Mouse (Mus musculus) kidney, postnatal 0 days (tissue): ENCODE results near the gene Dock1. TPM values are rescaled to one million over a fixed set of nuclear protein-coding genes. Genes with fewer than 3 reads are reported as not detected.

ENCODE experiments used
- ATAC-seq: fragments of 200-750 bp; cut with Nextera tagmentation; replicated peaks from 2 replicates; pipeline ENCODE4 v1.8.0; 2017; ENCODE audit warnings: low read depth, moderate number of reproducible peaks, moderate TSS enrichment, moderate library complexity; ENCODE audit not compliant: low FRiP score
- DNase-seq: peaks from one replicate; pipeline ENCODE4 v3.0.0-alpha.2; 2016; ENCODE audit warnings: low spot score
- H3K27ac ChIP-seq: fragments of 300-500 bp; sonication (generic); 2 replicates; pipeline ENCODE4 v1.5.1; 2014; ENCODE audit warnings: mild to moderate bottlenecking
- H3K27me3 ChIP-seq: fragments of 300-500 bp; sonication (generic); 2 replicates; pipeline ENCODE4 v1.6.1; 2014; ENCODE audit warnings: low read length, mixed read lengths; ENCODE audit not compliant: insufficient read depth
- H3K36me3 ChIP-seq: fragments of 300-500 bp; sonication (generic); 2 replicates; pipeline ENCODE4 v1.6.1; 2014; ENCODE audit warnings: low read length, mixed read lengths; ENCODE audit not compliant: insufficient read depth
- H3K4me1 ChIP-seq: fragments of 300-500 bp; sonication (generic); replicated peaks from 2 replicates; pipeline ENCODE4 v1.6.1; 2014; ENCODE audit warnings: antibody characterized with exemption, low read length, mixed read lengths; ENCODE audit not compliant: insufficient read depth
- H3K4me2 ChIP-seq: fragments of 300-500 bp; sonication (generic); 2 replicates; pipeline ENCODE4 v1.6.1; 2014; ENCODE audit warnings: mild to moderate bottlenecking, low read length, moderate library complexity, mixed read lengths
- H3K4me3 ChIP-seq: fragments of 300-500 bp; sonication (generic); replicated peaks from 2 replicates; pipeline ENCODE4 v1.5.1; 2014; ENCODE audit warnings: low read depth, low read length
- H3K9ac ChIP-seq: fragments of 300-500 bp; sonication (generic); 2 replicates; pipeline ENCODE4 v1.6.1; 2014; ENCODE audit warnings: low read depth, low read length
- H3K9me3 ChIP-seq: fragments of 300-500 bp; sonication (generic); replicated peaks from 2 replicates; pipeline ENCODE4 v1.6.1; 2016; ENCODE audit warnings: low read length, inconsistent platforms, mixed read lengths
- CTCF ChIP-seq: IDR thresholded peaks from 2 replicates; pipeline ENCODE4 v1.5.1; 2016; ENCODE audit warnings: antibody characterized with exemption, low read depth, mild to moderate bottlenecking, moderate library complexity
- WGBS: fragments of 180-500 bp; shearing (Covaris S2); extraction: QIAGEN DNeasy Blood & Tissue Kit; methylation state at CpG from one replicate; pipeline ENCODE4 v1.1.7; 2014; 5-methylcytosine and 5-hydroxymethylcytosine counted together
- polyA plus RNA-seq: library from polyadenylated mRNA; unstranded; fragments of >200 nt; fragmentation: Nextera tagmentation; extraction: Ambion mirVana; gene quantifications from 2 replicates; pipeline ENCODE4 v1.2.1, GENCODE M21; 2015

Gene Dock1
- polyA plus RNA-seq, 1 experiment from 2014 or later = 23.9 TPM

- H3K9ac ChIP-seq = no peak overlapping the region
- no peak for TF ChIP-seq CTCF
- no peak overlapping the region for H3K27ac ChIP-seq
- 82% methylated on average over 6 of the region's 6 CpGs for WGBS
- no peaks in the 10 kb centered on the region for H3K27me3 ChIP-seq
- H3K4me1 ChIP-seq = no peaks in the 10 kb centered on the region
- no peak for ATAC-seq
- H3K36me3 ChIP-seq = 0 out of 2 replicates have a peak, but pooled peaks cover 6% of the 10 kb centered on the region
- no peaks in the 10 kb centered on the region for H3K9me3 ChIP-seq
- no peak overlapping the region for H3K4me3 ChIP-seq
- DNase-seq = no peak
- H3K4me2 ChIP-seq = no peak overlapping the region
These were observed 406.4 kb downstream of the Dock1 start for GRCm38 (mm10) chr7:135076904-135077303.

- no peaks in the 10 kb centered on the region for H3K4me1 ChIP-seq
- 47% methylated on average over 6 of the region's 6 CpGs for WGBS
- no peak for TF ChIP-seq CTCF
- H3K4me3 ChIP-seq = no peak overlapping the region
- DNase-seq = no peak
- no peak for ATAC-seq
- no peak overlapping the region for H3K9ac ChIP-seq
- H3K4me2 ChIP-seq = no peak overlapping the region
- H3K27me3 ChIP-seq = no peaks in the 10 kb centered on the region
- H3K36me3 ChIP-seq = 0 out of 2 replicates have a peak, but pooled peaks cover 9% of the 10 kb centered on the region
- H3K27ac ChIP-seq = no peak overlapping the region
- H3K9me3 ChIP-seq = no peaks in the 10 kb centered on the region
These were observed 406.9 kb downstream of the Dock1 start for GRCm38 (mm10) chr7:135077340-135077739.

GRCm38 (mm10) chr7:135077806-135078205 is 407.4 kb downstream of the Dock1 start:
- Histone ChIP-seq H3K4me3 (no peak overlapping the region), H3K4me1 (no peaks in the 10 kb centered on the region), H3K9ac (no peak overlapping the region), H3K4me2 (no peak overlapping the region), H3K27ac (no peak overlapping the region), H3K36me3 (0 out of 2 replicates have a peak, but pooled peaks cover 9% of the 10 kb centered on the region), H3K9me3 (no peaks in the 10 kb centered on the region), H3K27me3 (no peaks in the 10 kb centered on the region)
- 70% methylated on average over 10 of the region's 10 CpGs for WGBS
- no peak for TF ChIP-seq CTCF
- ATAC-seq (no peak), DNase-seq (no peak)

- TF ChIP-seq CTCF = no peak
- no peak overlapping the region for H3K4me3 ChIP-seq
- ATAC-seq = no peak
- no peak overlapping the region for H3K27ac ChIP-seq
- 0 out of 2 replicates have a peak, but pooled peaks cover 19% of the 10 kb centered on the region for H3K36me3 ChIP-seq
- H3K9me3 ChIP-seq = no peaks in the 10 kb centered on the region
- no peak for DNase-seq
- H3K4me1 ChIP-seq = no peaks in the 10 kb centered on the region; the same call in 1 of the 2 replicates
- 90% methylated on average over 8 of the region's 8 CpGs for WGBS
- no peak overlapping the region for H3K4me2 ChIP-seq
- H3K27me3 ChIP-seq = no peaks in the 10 kb centered on the region
- H3K9ac ChIP-seq = no peak overlapping the region
These were observed 413.0 kb downstream of the Dock1 start for GRCm38 (mm10) chr7:135083421-135083820.

GRCm38 (mm10) chr7:135084069-135084468 is 413.6 kb downstream of the Dock1 start:
- Histone ChIP-seq H3K4me2 (no peak overlapping the region), H3K27me3 (no peaks in the 10 kb centered on the region), H3K27ac (no peak overlapping the region), H3K4me1 (no peaks in the 10 kb centered on the region; the same call in 1 of the 2 replicates), H3K9ac (no peak overlapping the region), H3K4me3 (no peak overlapping the region), H3K9me3 (no peaks in the 10 kb centered on the region), H3K36me3 (0 out of 2 replicates have a peak, but pooled peaks cover 19% of the 10 kb centered on the region)
- no peak for TF ChIP-seq CTCF
- DNase-seq (no peak), ATAC-seq (no peak)
- 90% methylated on average over 7 of the region's 7 CpGs for WGBS

GRCm38 (mm10) chr7:135086556-135086955 is 416.1 kb downstream of the Dock1 start:
- no peak for TF ChIP-seq CTCF
- WGBS = 78% methylated on average over 5 of the region's 5 CpGs
- H3K4me1 ChIP-seq = no peaks in the 10 kb centered on the region; the same call in 1 of the 2 replicates
- H3K4me2 ChIP-seq = no peak overlapping the region
- H3K4me3 ChIP-seq = no peak overlapping the region
- DNase-seq (no peak), ATAC-seq (no peak)
- H3K27me3 ChIP-seq = no peaks in the 10 kb centered on the region
- H3K36me3 ChIP-seq = 0 out of 2 replicates have a peak, but pooled peaks cover 17% of the 10 kb centered on the region
- H3K27ac ChIP-seq = no peak overlapping the region
- H3K9me3 ChIP-seq = no peaks in the 10 kb centered on the region
- no peak overlapping the region for H3K9ac ChIP-seq

- Histone ChIP-seq H3K9me3 (no peaks in the 10 kb centered on the region), H3K4me3 (no peak overlapping the region), H3K4me1 (no peaks in the 10 kb centered on the region; the same call in 1 of the 2 replicates), H3K27me3 (no peaks in the 10 kb centered on the region), H3K9ac (no peak overlapping the region), H3K27ac (no peak overlapping the region), H3K4me2 (no peak overlapping the region), H3K36me3 (0 out of 2 replicates have a peak, but pooled peaks cover 3% of the 10 kb centered on the region)
- TF ChIP-seq CTCF = no peak
- DNase-seq = no peak
- ATAC-seq = no peak
- 86% methylated on average over 4 of the region's 4 CpGs for WGBS
These were observed 419.2 kb downstream of the Dock1 start for GRCm38 (mm10) chr7:135089626-135090025.
